Mouse (Mus musculus) brain, adult 2 months (tissue): Measurements from ENCODE around the gene Suco.

Experiments used
- DNase-seq: peaks from one replicate; pipeline ENCODE4 v3.0.0; 2011; ENCODE audit warnings: low read depth, low spot score

The Suco gene

GRCm38 (mm10) chr1:161791854-161792686, 84.4 kb downstream of the Suco start:
- DNase-seq, result no peak

GRCm38 (mm10) chr1:161788339-161788738, 88.1 kb downstream of the Suco start, which contains the start of gene Fasl:
Gene Fasl (minus strand): TSS chr1:161788495.
- peak; percentile 15 for DNase-seq

- DNase-seq, result peak; percentile 16
Measured at GRCm38 (mm10) chr1:161782725-161783124, 93.8 kb downstream of the Suco start.

DNA sequence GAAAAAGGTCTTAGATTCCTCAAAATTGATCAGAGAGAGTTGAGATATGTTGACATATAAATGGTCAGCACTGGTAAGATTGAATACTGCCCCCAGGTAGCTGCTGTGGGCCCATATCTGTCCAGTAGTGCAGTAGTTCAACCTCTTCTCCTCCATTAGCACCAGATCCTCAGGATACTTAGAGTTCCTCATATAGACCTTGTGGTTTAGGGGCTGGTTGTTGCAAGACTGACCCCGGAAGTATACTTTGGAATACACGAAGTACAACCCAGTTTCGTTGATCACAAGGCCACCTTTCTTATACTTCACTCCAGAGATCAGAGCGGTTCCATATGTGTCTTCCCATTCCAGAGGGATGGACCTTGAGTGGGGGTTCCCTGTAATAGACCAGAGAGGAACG, 94.9 kb downstream of the Suco start:
- DNase-seq, result no peak

GRCm38 (mm10) chr1:161779057-161779456, 97.4 kb downstream of the Suco start:
- no peak for DNase-seq

DNA sequence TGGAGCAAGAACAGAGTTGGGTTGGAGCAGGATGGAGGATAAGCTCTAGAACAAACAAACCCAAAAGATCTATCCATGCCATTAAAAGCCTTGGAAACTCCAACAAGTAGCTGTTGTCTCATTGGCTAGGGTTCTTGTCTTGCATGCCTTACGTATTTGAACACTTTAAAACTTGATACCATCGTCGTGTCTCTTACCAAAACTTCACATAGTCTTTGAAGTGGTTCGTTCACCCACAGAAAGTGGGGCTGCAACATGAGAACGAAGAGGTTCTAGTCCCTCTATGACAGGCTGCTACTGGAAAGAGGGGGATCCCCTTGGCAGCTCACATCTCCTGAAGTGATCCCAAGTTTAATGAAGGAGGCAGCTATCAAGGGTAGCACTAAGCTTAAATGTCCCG, 101.3 kb downstream of the Suco start:
- DNase-seq, result no peak

DNA sequence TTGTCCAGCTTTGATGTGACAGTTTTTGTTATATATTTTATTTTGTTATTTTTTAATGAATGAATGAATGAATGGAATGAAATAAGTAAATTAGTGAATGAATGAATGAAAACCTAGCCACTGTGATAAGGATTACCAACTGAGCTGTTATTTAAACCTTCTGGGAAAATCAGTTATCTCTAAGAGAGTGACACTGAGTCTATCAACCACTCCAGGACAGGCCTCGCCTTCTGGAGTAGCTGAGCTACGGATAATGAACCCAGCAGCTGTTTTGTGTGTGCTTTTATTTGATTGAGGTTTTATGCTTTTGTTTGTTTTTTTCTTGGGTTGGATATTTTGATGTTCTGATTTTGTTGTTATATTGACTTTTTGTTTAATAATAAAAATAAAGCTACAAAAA, 105.2 kb downstream of the Suco start:
- DNase-seq, result no peak

- DNase-seq, result no peak
Measured at GRCm38 (mm10) chr1:161769329-161769728, 107.2 kb downstream of the Suco start.

DNA sequence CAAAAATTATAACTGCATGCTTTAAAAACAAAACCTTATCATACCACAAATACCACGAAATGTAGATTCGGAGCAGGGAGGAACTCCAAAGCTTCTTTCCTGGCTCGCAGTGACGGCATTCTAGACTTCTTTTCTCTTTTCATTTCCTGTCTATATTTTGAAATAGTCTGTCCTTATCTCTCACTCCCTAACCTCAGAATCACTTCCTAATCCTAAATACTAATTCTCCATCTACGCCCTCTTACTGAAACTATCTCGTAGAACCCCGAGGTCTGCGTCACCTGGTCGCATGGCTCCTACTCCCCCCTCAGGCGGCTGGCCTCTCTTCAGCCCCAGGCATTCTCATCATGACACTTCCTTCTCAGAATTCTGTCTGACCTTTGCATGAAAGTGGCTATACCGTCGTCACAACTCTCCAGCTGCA, 109.4 kb downstream of the Suco start:
- DNase-seq, result no peak

DNA sequence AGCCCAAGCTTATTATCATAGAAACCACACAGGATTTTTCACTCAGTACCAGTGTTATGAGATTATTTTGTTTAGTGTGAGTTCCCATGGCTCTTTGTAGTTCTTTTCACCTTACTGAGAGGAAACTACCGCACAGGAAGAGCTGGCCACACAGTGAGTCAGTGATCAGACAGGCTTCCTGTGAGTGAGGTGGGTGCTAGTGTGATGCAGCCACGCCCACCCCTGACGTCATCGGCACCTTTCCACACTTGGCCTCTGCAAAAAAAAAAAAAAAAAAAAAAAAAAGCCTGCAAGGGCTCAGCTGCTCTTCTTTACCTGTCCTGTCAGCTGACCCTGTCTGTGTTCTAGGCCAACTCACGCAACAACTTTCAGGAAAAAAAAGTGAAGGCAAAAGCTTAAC, 109.8 kb downstream of the Suco start:
- DNase-seq, result peak; percentile 6
